Mouse (Mus musculus) layer of hippocampus, postnatal 14 days (tissue): ENCODE data around the gene Polr2f. TPM values are rescaled to one million over a fixed set of nuclear protein-coding genes. Genes with fewer than 3 reads are reported as not detected.
A peak's percentile ranks its signal among the peaks of the same experiment; 100 is the strongest.

ENCODE experiments used
- DNase-seq, 2 experiments: peaks; one replicate each; pipeline ENCODE4 v3.0.0; 2021 to 2022; ENCODE audit warnings: low spot score in 2 of 2, mixed read lengths in 1 of 2
- total RNA-seq, 2 experiments: library from RNA; stranded (reverse); gene quantifications; 2 replicates each; pipeline ENCODE4 v1.2.3; 2021

Gene Polr2f
- total RNA-seq, 2 experiments from 2014 or later, result 114 to 125 TPM

GRCm38 (mm10) chr15:79152709-79153108, 11.9 kb downstream of the Polr2f start:
- peak in 1 of 2 experiments; percentile 45 for DNase-seq

- no peak for DNase-seq
These were observed 14.8 kb downstream of the Polr2f start for GRCm38 (mm10) chr15:79155572-79155971.

GRCm38 (mm10) chr15:79162301-79162700, 21.5 kb downstream of the Polr2f start:
- DNase-seq, result no peak

GRCm38 (mm10) chr15:79162822-79163221, 22.0 kb downstream of the Polr2f start:
- no peak for DNase-seq

- DNase-seq, result no peak
These were observed 23.4 kb downstream of the Polr2f start for GRCm38 (mm10) chr15:79164251-79164650.

GRCm38 (mm10) chr15:79165140-79165539, 24.3 kb downstream of the Polr2f start, which contains the start of gene Sox10:
Gene Sox10, minus strand, starts transcription at chr15:79165240.
- no peak for DNase-seq

GRCm38 (mm10) chr15:79166712-79167111, 25.9 kb downstream of the Polr2f start:
- DNase-seq, result no peak

- DNase-seq, result no peak
These were observed 36.1 kb downstream of the Polr2f start for GRCm38 (mm10) chr15:79176905-79177304.

GRCm38 (mm10) chr15:79185213-79185612, 44.4 kb downstream of the Polr2f start:
- no peak for DNase-seq

GRCm38 (mm10) chr15:79187819-79188218, 47.0 kb downstream of the Polr2f start:
- no peak for DNase-seq

- no peak for DNase-seq
These were observed 50.6 kb downstream of the Polr2f start for GRCm38 (mm10) chr15:79191426-79191825.

- DNase-seq, result no peak
These were observed 51.6 kb downstream of the Polr2f start for GRCm38 (mm10) chr15:79192450-79192849.

GRCm38 (mm10) chr15:79192885-79193845, 52.4 kb downstream of the Polr2f start:
- DNase-seq, result peak; percentile 59 to 71

- DNase-seq, result no peak
These were observed 53.2 kb downstream of the Polr2f start for GRCm38 (mm10) chr15:79194048-79194447.

GRCm38 (mm10) chr15:79194946-79195345, 54.1 kb downstream of the Polr2f start:
- no peak for DNase-seq

- no peak for DNase-seq
These were observed 54.7 kb downstream of the Polr2f start for GRCm38 (mm10) chr15:79195492-79195891.

- DNase-seq, result no peak
These were observed 58.7 kb downstream of the Polr2f start for GRCm38 (mm10) chr15:79199390-79199976.

Other genes with a start within 250 kb of the Polr2f start
- gene Gm49510, start 241.3 kb upstream of the Polr2f start, total RNA-seq, result under 1 TPM in 1 of 2 experiments, not detected in 1; 0.25 TPM
- 10 to 100 TPM; 16.1 to 16.8 TPM for gene Sh3bp1, start 241.2 kb upstream of the Polr2f start, total RNA-seq
- 100 to 1,000 TPM; 141 to 146 TPM for gene Pdxp, start 227.1 kb upstream of the Polr2f start, total RNA-seq
- gene Lgals1, start 214.3 kb upstream of the Polr2f start, total RNA-seq, result 10 to 100 TPM; 15.3 to 27.0 TPM
- gene Nol12, start 206.1 kb upstream of the Polr2f start, total RNA-seq, result 10 to 100 TPM; 35.9 to 36.1 TPM
- gene Triobp, start 193.3 kb upstream of the Polr2f start, total RNA-seq, result 10 to 100 TPM; 19.3 to 21.1 TPM
- gene H1f0, start 112.6 kb upstream of the Polr2f start, total RNA-seq, result 10 to 100 TPM; 88.8 to 94.3 TPM
- gene Galr3, start 99.1 kb upstream of the Polr2f start, total RNA-seq, result under 1 TPM in 1 of 2 experiments, not detected in 1; 0.72 TPM
- 10 to 100 TPM; 18.9 to 19.0 TPM for gene Ankrd54, start 78.1 kb upstream of the Polr2f start, total RNA-seq
- 10 to 100 TPM; 82.2 to 83.1 TPM for gene Eif3l, start 65.8 kb upstream of the Polr2f start, total RNA-seq
- 10 to 100 TPM; 36.5 to 39.3 TPM for gene Micall1, start 32.1 kb upstream of the Polr2f start, total RNA-seq
- 10 to 100 TPM; 12.4 to 13.5 TPM for gene 1700088E04Rik, start 244 bp downstream of the Polr2f start, total RNA-seq
- gene Sox10, start 24.2 kb downstream of the Polr2f start, total RNA-seq, result 10 to 100 TPM; 52.2 to 54.1 TPM
- 10 to 100 TPM; 47.6 to 47.8 TPM for gene Pick1, start 88.2 kb downstream of the Polr2f start, total RNA-seq
- 1 to 10 TPM; 1.3 to 1.7 TPM for gene Gm49486, start 88.4 kb downstream of the Polr2f start, total RNA-seq
- gene Slc16a8, start 113.8 kb downstream of the Polr2f start, total RNA-seq, result 1 to 10 TPM in 1 of 2 experiments, under 1 TPM in 1; 0.21 to 1.0 TPM
- 1 to 10 TPM; 2.7 to 4.0 TPM for gene Baiap2l2, start 144.5 kb downstream of the Polr2f start, total RNA-seq
- 10 to 100 TPM; 18.5 to 22.3 TPM for gene Pla2g6, start 187.4 kb downstream of the Polr2f start, total RNA-seq
- 1 to 10 TPM; 1.7 to 2.0 TPM for gene Maff, start 205.6 kb downstream of the Polr2f start, total RNA-seq